Mouse (Mus musculus) hindbrain, embryonic 15.5 days (tissue): ENCODE measurements around the gene Clgn. TPM values are rescaled to one million over a fixed set of nuclear protein-coding genes. Genes with fewer than 3 reads are reported as not detected.

ENCODE experiments used
- ATAC-seq: fragments of 200-750 bp; cut with Nextera tagmentation; 2 replicates; pipeline ENCODE4 v1.8.0; 2017; ENCODE audit warnings: low read depth, moderate number of reproducible peaks, moderate TSS enrichment; ENCODE audit not compliant: low FRiP score
- H3K27ac ChIP-seq: fragments of 300-500 bp; sonication (generic); replicated peaks from 2 replicates; pipeline ENCODE4 v1.5.1; 2015; ENCODE audit warnings: mild to moderate bottlenecking, inconsistent platforms
- H3K27me3 ChIP-seq: fragments of 300-500 bp; sonication (generic); 2 replicates; pipeline ENCODE4 v1.6.1; 2015; ENCODE audit warnings: control low read depth, inconsistent platforms
- H3K36me3 ChIP-seq: fragments of 300-500 bp; sonication (generic); 2 replicates; pipeline ENCODE4 v1.6.1; 2015; ENCODE audit warnings: control low read depth, inconsistent platforms
- H3K4me1 ChIP-seq: fragments of 300-500 bp; sonication (generic); replicated peaks from 2 replicates; pipeline ENCODE4 v1.6.1; 2015; ENCODE audit warnings: control low read depth, inconsistent platforms
- H3K4me2 ChIP-seq: fragments of 300-500 bp; sonication (generic); 2 replicates; pipeline ENCODE4 v1.6.1; 2015; ENCODE audit warnings: moderate library complexity, mild to moderate bottlenecking, inconsistent platforms
- H3K4me3 ChIP-seq: fragments of 300-500 bp; sonication (generic); 2 replicates; pipeline ENCODE4 v1.5.1; 2015; ENCODE audit warnings: mild to moderate bottlenecking, inconsistent platforms
- H3K9ac ChIP-seq: fragments of 300-500 bp; sonication (generic); 2 replicates; pipeline ENCODE4 v1.6.1; 2015; ENCODE audit warnings: inconsistent platforms
- H3K9me3 ChIP-seq: fragments of 300-500 bp; sonication (generic); 2 replicates; pipeline ENCODE4 v1.6.1; 2016; ENCODE audit warnings: control low read depth, inconsistent platforms
- WGBS: fragments of 180-500 bp; shearing (Covaris S2); methylation state at CpG from one replicate; pipeline ENCODE4 v1.1.7; 2015; 5-methylcytosine and 5-hydroxymethylcytosine counted together
- polyA plus RNA-seq: library from polyadenylated mRNA; unstranded; fragments of >200 nt; fragmentation: Nextera tagmentation; extraction: Ambion mirVana; gene quantifications from 2 replicates; pipeline ENCODE4 v1.2.1, GENCODE M21; 2015

The Clgn gene
- 14.1 and 14.3 TPM in 2 replicates for polyA plus RNA-seq

- WGBS = 5% methylated on average over 41 of the region's 41 CpGs
- no peaks in the 10 kb centered on the region for H3K36me3 ChIP-seq
- no peaks in the 10 kb centered on the region for H3K27me3 ChIP-seq
- H3K4me2 ChIP-seq = peak within 1 kb of the TSS; percentile 82
- H3K27ac ChIP-seq = no peak within 1 kb of the TSS
- peak; percentile 92 for ATAC-seq
- peak within 1 kb of the TSS; percentile 88 for H3K9ac ChIP-seq
- H3K9me3 ChIP-seq = no peaks in the 10 kb centered on the region
- peak within 1 kb of the TSS; percentile 88 for H3K4me3 ChIP-seq
- peaks cover 8% of the 10 kb centered on the region for H3K4me1 ChIP-seq
Measured at GRCm38 (mm10) chr8:83389316-83390005, at the start of gene Clgn. TSS of gene Clgn (plus strand) at chr8:83389867.

GRCm38 (mm10) chr8:83342076-83342475, 47.6 kb upstream of the Clgn start:
- 90% methylated on average over 3 of the region's 3 CpGs for WGBS
- H3K27me3 ChIP-seq = no peaks in the 10 kb centered on the region
- no peak overlapping the region for H3K4me3 ChIP-seq
- ATAC-seq = no peak
- no peaks in the 10 kb centered on the region for H3K36me3 ChIP-seq
- H3K9me3 ChIP-seq = no peaks in the 10 kb centered on the region
- H3K4me2 ChIP-seq = no peak overlapping the region
- no peaks in the 10 kb centered on the region for H3K4me1 ChIP-seq
- H3K27ac ChIP-seq = no peak overlapping the region
- no peak overlapping the region for H3K9ac ChIP-seq

GRCm38 (mm10) chr8:83342693-83343092, 47.0 kb upstream of the Clgn start:
- ATAC-seq = no peak
- H3K27me3 ChIP-seq = no peaks in the 10 kb centered on the region

GRCm38 (mm10) chr8:83348263-83348662, 41.4 kb upstream of the Clgn start, which contains the start of gene Mgat4d:
TSS of gene Mgat4d (plus strand) at chr8:83348471.
- no peaks in the 10 kb centered on the region for H3K4me1 ChIP-seq
- H3K36me3 ChIP-seq = no peaks in the 10 kb centered on the region
- no peaks in the 10 kb centered on the region for H3K9me3 ChIP-seq
- no peak within 1 kb of the TSS for H3K9ac ChIP-seq
- no peak for ATAC-seq
- H3K4me3 ChIP-seq = no peak within 1 kb of the TSS
- 77% methylated on average over 18 of the region's 18 CpGs for WGBS
- H3K27me3 ChIP-seq = no peaks in the 10 kb centered on the region
- H3K27ac ChIP-seq = no peak within 1 kb of the TSS
- no peak within 1 kb of the TSS for H3K4me2 ChIP-seq

More at GRCm38 (mm10) chr8:83342693-83343092, 47.0 kb upstream of the Clgn start:
- Histone ChIP-seq H3K4me1 (no peaks in the 10 kb centered on the region), H3K9ac (no peak overlapping the region), H3K9me3 (no peaks in the 10 kb centered on the region), H3K4me3 (no peak overlapping the region), H3K27ac (no peak overlapping the region), H3K4me2 (no peak overlapping the region), H3K36me3 (no peaks in the 10 kb centered on the region)

- Histone ChIP-seq H3K27me3 (no peaks in the 10 kb centered on the region), H3K9me3 (no peaks in the 10 kb centered on the region), H3K4me3 (no peak overlapping the region), H3K9ac (no peak overlapping the region), H3K4me1 (no peaks in the 10 kb centered on the region), H3K4me2 (no peak overlapping the region), H3K27ac (no peak overlapping the region), H3K36me3 (no peaks in the 10 kb centered on the region)
- ATAC-seq = no peak
- 95% methylated on average over 2 of the region's 2 CpGs for WGBS
Measured at GRCm38 (mm10) chr8:83351315-83351714, 38.4 kb upstream of the Clgn start.

GRCm38 (mm10) chr8:83363156-83363769, 26.4 kb upstream of the Clgn start:
- WGBS = 77% methylated on average over 7 of the region's 7 CpGs
- H3K27me3 ChIP-seq = no peaks in the 10 kb centered on the region

GRCm38 (mm10) chr8:83377231-83377630, 12.4 kb upstream of the Clgn start:
- H3K27ac ChIP-seq = no peak overlapping the region
- H3K27me3 ChIP-seq = no peaks in the 10 kb centered on the region
- H3K9me3 ChIP-seq = no peaks in the 10 kb centered on the region
- no peak overlapping the region for H3K4me3 ChIP-seq
- no peak for ATAC-seq
- H3K9ac ChIP-seq = no peak overlapping the region
- no peaks in the 10 kb centered on the region for H3K4me1 ChIP-seq
- no peak overlapping the region for H3K4me2 ChIP-seq
- H3K36me3 ChIP-seq = no peaks in the 10 kb centered on the region

More at GRCm38 (mm10) chr8:83363156-83363769, 26.4 kb upstream of the Clgn start:
- H3K4me1 ChIP-seq = no peaks in the 10 kb centered on the region
- no peak overlapping the region for H3K27ac ChIP-seq
- no peak overlapping the region for H3K4me3 ChIP-seq
- no peaks in the 10 kb centered on the region for H3K36me3 ChIP-seq
- H3K4me2 ChIP-seq = no peak overlapping the region
- H3K9ac ChIP-seq = no peak overlapping the region
- no peak for ATAC-seq
- H3K9me3 ChIP-seq = no peaks in the 10 kb centered on the region

- H3K4me1 ChIP-seq = no peaks in the 10 kb centered on the region
- H3K27me3 ChIP-seq = no peaks in the 10 kb centered on the region
- no peak overlapping the region for H3K27ac ChIP-seq
- no peak overlapping the region for H3K4me2 ChIP-seq
- H3K4me3 ChIP-seq = no peak overlapping the region
- no peak overlapping the region for H3K9ac ChIP-seq
- no peaks in the 10 kb centered on the region for H3K36me3 ChIP-seq
- WGBS = 71% methylated on average over 4 of the region's 4 CpGs
- ATAC-seq = no peak
- no peaks in the 10 kb centered on the region for H3K9me3 ChIP-seq
Measured at GRCm38 (mm10) chr8:83380141-83380540, 9.5 kb upstream of the Clgn start.

GRCm38 (mm10) chr8:83381016-83381415, 8.7 kb upstream of the Clgn start:
- Histone ChIP-seq H3K4me3 (no peak overlapping the region), H3K4me1 (no peaks in the 10 kb centered on the region), H3K27ac (no peak overlapping the region), H3K9ac (no peak overlapping the region), H3K9me3 (no peaks in the 10 kb centered on the region), H3K27me3 (no peaks in the 10 kb centered on the region), H3K36me3 (no peaks in the 10 kb centered on the region), H3K4me2 (no peak overlapping the region)
- ATAC-seq = no peak
- 87% methylated on average over 2 of the region's 2 CpGs for WGBS

GRCm38 (mm10) chr8:83382850-83383249, 6.8 kb upstream of the Clgn start:
- H3K9me3 ChIP-seq = no peaks in the 10 kb centered on the region
- H3K27me3 ChIP-seq = no peaks in the 10 kb centered on the region
- no peaks in the 10 kb centered on the region for H3K4me1 ChIP-seq
- no peak overlapping the region for H3K9ac ChIP-seq
- WGBS = 30% methylated on average over 2 of the region's 2 CpGs
- H3K4me2 ChIP-seq = no peak overlapping the region
- no peak overlapping the region for H3K4me3 ChIP-seq
- no peak overlapping the region for H3K27ac ChIP-seq
- no peaks in the 10 kb centered on the region for H3K36me3 ChIP-seq
- ATAC-seq = no peak

- 4% methylated on average over 14 of the region's 14 CpGs for WGBS
- H3K9ac ChIP-seq = peak overlapping the region; percentile 88
- ATAC-seq = peak; percentile 83
Measured at GRCm38 (mm10) chr8:83390006-83390701, 487 bp downstream of the Clgn start.

GRCm38 (mm10) chr8:83392521-83392920, 2.9 kb downstream of the Clgn start:
- 55% methylated on average over 1 of the region's 1 CpGs for WGBS
- Histone ChIP-seq H3K4me1 (peaks cover 8% of the 10 kb centered on the region), H3K27me3 (no peaks in the 10 kb centered on the region), H3K9ac (no peak overlapping the region), H3K36me3 (no peaks in the 10 kb centered on the region), H3K27ac (no peak overlapping the region), H3K4me2 (no peak overlapping the region), H3K9me3 (no peaks in the 10 kb centered on the region), H3K4me3 (no peak overlapping the region)
- ATAC-seq = no peak

More at GRCm38 (mm10) chr8:83390006-83390701, 487 bp downstream of the Clgn start:
- H3K4me1 ChIP-seq = peaks cover 8% of the 10 kb centered on the region
- H3K27ac ChIP-seq = no peak overlapping the region
- no peaks in the 10 kb centered on the region for H3K36me3 ChIP-seq
- H3K4me2 ChIP-seq = peak overlapping the region; percentile 82
- no peaks in the 10 kb centered on the region for H3K27me3 ChIP-seq
- H3K4me3 ChIP-seq = peak overlapping the region; percentile 88
- H3K9me3 ChIP-seq = no peaks in the 10 kb centered on the region
